Mouse (Mus musculus) splenic B cell, adult 2 months (primary cell): ENCODE data around the gene Tcea2.

ENCODE experiments used
- DNase-seq: peaks from one replicate; pipeline ENCODE4 v3.0.0-alpha.2; 2011; ENCODE audit warnings: low read depth, low spot score
- H3K27me3 ChIP-seq: 2 replicates; pipeline ENCODE4 v1.6.1; 2012; ENCODE audit warnings: mild to moderate bottlenecking, low read length, moderate library complexity, mixed read lengths; ENCODE audit not compliant: control insufficient read depth, poor library complexity, insufficient read depth, severe bottlenecking
- H3K36me3 ChIP-seq: 2 replicates; pipeline ENCODE4 v1.6.1; 2012; ENCODE audit warnings: mild to moderate bottlenecking, low read length, moderate library complexity, mixed read lengths; ENCODE audit not compliant: control insufficient read depth, poor library complexity, insufficient read depth, severe bottlenecking

Tcea2 gene

DNA sequence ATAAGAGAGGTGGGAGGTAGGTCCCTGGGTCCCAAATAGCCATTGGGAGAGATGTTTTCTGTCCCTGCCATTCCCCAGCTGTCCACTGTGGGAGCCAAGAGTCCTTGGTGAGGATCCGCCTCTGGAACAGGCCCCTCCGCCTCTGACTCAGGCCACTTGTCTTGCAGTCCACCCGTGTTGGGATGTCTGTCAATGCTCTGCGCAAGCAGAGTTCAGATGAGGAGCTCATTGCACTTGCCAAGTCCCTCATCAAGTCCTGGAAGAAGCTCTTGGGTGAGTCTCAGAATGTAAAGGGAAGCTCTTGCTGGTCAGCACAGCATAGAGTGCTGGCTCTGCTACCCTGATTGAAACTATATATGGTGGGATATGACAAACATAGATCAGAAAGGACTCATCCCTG, 3.3 kb downstream of the Tcea2 start:
- no peaks in the 10 kb centered on the region for H3K27me3 ChIP-seq
- no peaks in the 10 kb centered on the region; the same call in 1 of the 2 replicates for H3K36me3 ChIP-seq
- no peak for DNase-seq

DNA sequence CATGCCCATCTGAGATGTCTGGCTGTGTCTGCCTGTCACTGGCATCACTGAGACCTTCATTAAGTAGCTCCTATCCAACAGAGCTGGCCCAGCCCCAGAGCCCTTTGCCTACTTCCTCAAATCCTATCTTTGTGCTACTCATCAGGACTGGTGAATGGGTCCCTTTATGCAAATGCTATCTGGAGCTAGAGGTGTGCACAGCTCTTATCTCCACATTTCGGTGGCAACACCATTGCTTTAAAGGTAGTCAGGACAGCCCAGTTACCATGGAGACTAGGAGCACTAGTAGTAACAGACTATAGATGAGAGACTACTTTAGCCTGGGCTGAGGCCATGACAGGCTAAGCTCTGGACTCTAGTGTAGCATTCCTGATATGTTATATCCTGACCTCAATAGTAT, 4.6 kb downstream of the Tcea2 start:
- H3K36me3 ChIP-seq, result no peaks in the 10 kb centered on the region; the same call in 1 of the 2 replicates
- no peaks in the 10 kb centered on the region for H3K27me3 ChIP-seq
- DNase-seq, result peak; percentile 23

DNA sequence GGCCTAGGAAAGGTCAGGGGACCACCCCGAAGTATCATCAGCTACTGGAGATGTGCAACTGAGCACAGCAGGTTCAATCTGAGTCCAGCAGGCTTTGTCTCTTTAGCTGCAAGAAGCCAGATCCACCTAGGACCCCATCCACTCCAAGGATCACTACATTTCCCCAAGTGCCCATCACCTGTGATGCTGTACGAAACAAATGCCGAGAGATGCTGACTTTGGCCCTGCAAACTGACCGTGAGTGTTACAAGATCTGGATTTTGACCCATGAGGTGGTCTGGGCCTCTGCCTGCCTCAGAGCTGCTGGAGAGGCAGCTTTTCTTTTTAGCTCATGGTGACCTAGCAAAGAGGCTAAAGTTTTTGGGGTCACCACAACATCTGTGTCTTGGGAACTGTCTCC, 5.6 kb downstream of the Tcea2 start:
- H3K27me3 ChIP-seq, result no peaks in the 10 kb centered on the region
- no peak for DNase-seq
- no peaks in the 10 kb centered on the region; the same call in 1 of the 2 replicates for H3K36me3 ChIP-seq

DNA sequence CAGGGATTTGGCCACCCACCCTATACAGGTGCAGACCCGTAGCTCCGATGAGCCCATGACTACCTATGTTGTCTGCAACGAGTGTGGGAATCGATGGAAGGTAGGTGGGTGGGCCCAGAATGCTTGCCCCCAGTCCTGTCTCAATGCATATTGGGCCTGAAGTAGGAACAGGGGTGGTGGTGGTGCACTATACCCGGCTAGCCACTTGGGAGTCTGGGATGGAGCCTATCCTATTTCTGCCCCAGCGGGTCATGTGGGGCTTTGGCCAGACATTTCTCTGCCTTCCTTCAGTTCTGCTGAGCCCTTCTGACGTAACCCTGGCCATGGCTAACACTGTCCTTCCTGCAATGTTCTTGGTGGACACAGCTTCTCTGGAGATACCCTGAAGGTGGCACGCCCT, 7.5 kb downstream of the Tcea2 start:
- DNase-seq, result no peak

DNA sequence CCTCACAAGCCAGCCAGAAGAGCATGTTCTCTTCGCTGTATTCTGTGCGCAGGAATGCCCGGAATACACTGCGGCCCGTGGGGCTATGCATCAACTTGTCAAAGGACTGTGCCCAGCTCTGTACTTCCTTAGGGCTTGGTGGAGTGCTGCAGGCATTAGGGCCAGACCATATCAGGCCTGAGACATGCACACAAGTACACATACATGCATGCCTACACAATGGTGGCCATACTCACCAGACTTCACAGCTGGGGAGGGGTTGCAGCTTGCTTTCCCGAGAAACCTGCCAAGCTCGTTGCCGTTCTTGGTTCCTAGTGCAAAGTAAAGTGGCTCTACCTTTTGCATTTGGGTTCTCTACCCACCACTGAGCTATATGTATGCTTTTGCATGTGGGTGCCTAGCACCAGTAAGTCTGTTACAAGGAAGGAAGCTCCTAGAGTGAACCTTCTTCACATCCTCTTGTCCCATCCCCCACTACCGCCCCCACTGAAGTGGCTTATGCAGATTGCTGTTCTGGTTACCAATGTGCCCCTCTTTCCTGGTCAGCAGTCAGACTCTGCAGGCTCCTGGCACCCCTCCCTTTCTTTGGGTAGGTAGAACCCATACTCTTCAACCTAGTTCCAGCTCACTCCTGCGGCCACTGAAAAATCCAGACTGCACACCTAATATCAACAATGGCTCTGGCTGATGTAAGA, 9.5 kb downstream of the Tcea2 start:
- no peak for DNase-seq
- Histone ChIP-seq H3K27me3 (no peaks in the 10 kb centered on the region), H3K36me3 (no peaks in the 10 kb centered on the region; the same call in 1 of the 2 replicates)

More for the DNA sequence above, 7.5 kb downstream of the Tcea2 start:
- H3K27me3 ChIP-seq, result no peaks in the 10 kb centered on the region
- H3K36me3 ChIP-seq, result no peaks in the 10 kb centered on the region; the same call in 1 of the 2 replicates

DNA sequence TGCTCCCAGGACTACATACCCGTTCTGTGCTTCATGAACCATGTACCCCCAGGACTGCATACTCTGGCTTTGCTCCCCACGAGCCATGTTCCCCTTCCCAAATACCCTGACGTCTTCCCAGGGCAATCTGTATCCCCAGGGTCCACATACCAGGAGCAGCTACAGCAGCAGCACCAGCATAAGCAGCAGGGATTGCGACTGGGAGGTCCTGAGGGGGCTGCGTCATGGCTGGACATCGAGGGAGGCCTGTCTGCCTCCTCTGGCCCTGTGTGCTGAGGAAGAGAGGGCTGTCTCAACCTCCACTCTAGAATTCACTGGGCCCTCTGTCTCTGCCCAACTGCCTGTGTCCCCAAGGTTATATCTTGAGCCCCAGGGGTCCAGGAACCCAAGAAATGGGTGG, 11.0 kb downstream of the Tcea2 start:
- Histone ChIP-seq H3K36me3 (no peaks in the 10 kb centered on the region; the same call in 1 of the 2 replicates), H3K27me3 (no peaks in the 10 kb centered on the region)
- DNase-seq, result no peak

DNA sequence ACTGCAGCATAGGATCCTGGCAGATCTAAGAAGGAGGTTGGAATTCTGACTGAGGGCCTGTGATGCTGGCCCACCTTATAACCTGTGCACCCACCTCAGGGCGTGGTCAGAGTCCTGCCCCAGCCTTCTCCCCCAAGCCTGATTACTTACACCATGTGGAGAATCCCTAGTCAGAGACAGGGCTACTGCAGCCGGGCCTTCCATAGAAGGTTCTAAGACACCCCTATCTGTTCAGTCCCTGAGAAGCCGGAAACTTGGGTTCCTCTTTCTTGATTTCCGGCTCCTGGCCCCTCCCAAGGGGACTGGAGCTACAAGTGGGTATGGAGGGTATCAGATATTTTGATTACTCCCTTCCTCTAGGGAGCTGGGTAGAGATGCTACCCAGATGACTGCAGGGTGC, 11.5 kb downstream of the Tcea2 start:
- H3K36me3 ChIP-seq, result no peaks in the 10 kb centered on the region; the same call in 1 of the 2 replicates
- H3K27me3 ChIP-seq, result no peaks in the 10 kb centered on the region
- DNase-seq, result peak; percentile 64

DNA sequence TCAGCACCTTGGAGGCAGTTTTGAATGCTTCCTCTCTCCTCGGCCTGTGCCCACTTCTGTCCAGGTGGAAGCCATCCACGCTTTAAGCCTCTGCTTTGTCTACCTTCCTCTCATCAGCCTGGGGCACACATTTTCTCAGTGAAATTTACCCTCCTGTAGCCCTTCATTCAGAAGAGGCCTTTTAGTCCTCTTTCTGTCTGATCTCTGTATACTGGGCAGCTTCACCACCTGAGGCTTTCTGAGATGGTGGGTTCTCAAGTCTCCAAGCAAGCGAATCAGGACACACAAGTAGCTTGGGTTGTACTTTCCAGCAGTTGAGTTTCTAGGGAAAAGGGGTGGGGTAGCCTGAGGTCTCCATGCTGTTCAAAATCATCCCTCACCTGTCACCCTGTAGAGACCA, 12.2 kb downstream of the Tcea2 start:
- no peaks in the 10 kb centered on the region for H3K27me3 ChIP-seq
- no peak for DNase-seq
- no peaks in the 10 kb centered on the region for H3K36me3 ChIP-seq

DNA sequence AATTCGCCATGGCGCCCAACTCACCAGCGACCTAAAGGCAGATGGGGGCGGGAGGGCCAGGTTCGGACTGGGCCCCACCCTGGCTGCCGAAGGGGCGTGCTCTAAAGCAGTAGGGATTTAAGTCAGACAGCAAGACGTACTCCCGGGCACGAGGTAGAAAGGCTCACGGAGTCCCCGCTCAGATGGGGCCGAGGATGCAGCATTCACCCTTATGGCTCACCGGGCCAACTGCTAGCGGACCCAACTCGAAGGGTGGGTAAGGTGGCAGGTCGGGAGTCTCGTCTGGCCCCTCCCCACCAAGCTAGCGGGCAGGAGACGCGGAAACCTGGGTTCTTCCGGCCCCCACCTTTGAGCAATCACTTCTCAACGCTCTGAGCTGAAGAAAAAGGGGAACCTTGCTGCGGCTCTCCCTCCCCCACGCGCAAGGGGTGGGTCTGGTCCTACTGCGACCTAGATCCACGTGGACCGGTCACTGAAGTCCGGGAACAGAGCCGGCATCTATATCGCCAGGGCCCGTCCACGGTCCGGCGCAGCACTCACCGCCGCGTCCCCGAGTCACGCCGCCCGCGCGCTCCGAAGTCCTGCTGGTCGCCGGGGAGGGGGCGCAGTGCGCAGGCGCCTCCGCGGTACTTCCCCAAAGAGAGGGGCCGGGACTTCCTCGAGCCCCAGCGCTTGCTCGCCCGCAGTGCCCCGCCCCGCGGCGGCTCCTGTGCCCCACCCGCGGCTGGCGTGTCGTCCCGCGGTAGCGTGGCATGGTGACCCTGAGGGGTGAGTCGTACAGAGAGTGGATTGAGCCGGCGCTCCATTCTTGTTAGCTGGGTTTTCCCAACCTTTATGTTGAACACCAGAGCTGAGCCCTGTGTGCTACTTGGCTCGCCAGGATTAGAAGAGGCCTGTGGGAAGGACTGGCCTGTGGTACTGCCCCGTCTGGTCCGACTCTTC, 13.5 kb downstream of the Tcea2 start, which contains the start of gene Rgs19:
Gene Rgs19 (minus strand): TSS at position 639 of the 942 bp plus-strand sequence.
- Histone ChIP-seq H3K27me3 (no peaks in the 10 kb centered on the region), H3K36me3 (no peaks in the 10 kb centered on the region)
- peak; percentile 92 for DNase-seq

DNA sequence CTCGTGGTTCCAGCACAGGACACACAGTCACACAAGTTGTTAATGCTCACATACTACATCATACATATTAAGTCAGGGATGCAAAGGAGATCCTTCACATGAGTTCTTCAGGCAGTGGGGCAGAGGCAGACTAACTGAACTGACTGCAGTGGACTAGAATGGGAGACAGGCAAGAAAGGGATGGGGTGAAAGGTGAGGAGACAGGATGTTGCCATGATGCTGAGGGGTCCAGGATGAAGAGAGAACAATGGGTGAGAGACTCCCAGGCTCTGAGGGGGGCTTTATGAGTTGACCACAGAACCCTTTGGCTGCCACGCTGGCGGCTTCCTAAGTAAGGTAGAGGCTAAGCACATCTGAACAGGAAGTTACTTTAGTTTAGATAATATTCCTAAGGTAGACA, 14.5 kb downstream of the Tcea2 start:
- no peaks in the 10 kb centered on the region for H3K27me3 ChIP-seq
- no peaks in the 10 kb centered on the region for H3K36me3 ChIP-seq
- no peak for DNase-seq

DNA sequence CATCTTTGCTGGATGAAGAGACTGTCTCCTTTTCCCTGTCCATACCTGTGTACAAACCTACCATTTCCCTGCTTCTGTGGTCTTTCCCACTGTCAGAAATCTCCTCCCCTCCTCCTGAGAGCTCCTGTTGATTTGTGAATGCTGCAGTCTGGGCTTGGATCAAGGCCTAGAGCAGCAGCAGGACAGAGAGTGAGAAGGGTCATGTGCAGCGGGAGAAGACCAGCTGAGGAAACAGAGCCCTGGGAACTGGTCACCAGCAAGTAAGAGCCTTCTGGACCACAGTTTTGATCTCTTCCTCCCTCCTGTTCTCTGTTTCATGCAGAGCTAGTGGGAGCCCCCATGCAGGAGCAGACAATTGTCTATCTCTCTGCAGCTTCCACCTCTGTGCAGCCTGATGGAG, 15.7 kb downstream of the Tcea2 start:
- Histone ChIP-seq H3K27me3 (no peaks in the 10 kb centered on the region), H3K36me3 (no peaks in the 10 kb centered on the region)
- DNase-seq, result no peak

DNA sequence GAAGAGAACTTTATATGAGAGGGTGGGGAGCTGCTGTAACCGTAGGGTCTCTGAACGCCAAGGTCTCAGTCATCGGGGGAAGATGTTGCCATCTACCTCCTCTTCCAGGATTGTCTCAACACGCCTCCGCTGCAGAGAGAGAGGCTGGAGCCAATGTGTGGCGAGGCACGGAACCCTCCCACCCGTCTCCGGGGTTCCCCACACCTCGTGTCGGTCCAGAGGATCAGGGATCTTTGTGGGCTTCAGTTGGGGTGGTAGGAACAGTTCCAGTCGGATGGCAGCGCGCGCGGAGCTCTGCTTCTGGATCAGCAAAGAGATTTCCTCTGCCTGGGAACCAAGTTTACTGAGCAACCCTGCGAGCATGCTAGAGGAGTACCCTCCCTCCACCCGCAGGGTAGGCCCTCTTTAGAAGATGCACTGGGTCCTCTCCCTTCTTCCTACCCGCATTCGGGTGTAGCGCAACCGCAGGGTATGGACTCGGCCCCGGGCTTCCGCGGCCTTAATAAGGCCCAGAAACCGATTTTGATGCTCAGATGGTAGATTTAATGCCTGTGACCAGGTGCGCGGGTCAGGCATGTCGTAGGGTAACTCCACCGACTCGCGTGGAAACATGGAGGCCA, 16.8 kb downstream of the Tcea2 start:
- no peak for DNase-seq
- H3K27me3 ChIP-seq, result no peaks in the 10 kb centered on the region
- no peaks in the 10 kb centered on the region for H3K36me3 ChIP-seq

DNA sequence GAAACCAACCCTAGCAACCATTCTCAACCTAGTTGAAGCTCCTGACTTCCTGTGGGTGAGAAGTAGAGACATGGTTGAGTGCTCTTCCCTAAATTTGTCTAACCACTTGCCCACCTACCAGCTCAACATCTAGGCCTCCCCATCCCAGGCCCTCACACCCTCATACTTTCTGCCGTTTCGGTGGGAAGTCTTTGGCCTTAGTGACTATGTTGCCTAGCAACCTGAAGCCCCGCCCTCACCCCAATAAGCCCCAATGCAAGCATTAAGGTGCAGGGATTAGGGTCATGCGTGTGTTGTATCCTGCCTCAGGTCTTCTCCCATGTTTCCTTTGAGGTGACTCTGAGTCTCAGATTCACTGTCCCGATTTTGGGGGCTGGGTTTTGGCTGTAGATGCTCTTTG, 18.1 kb downstream of the Tcea2 start, which contains the start of gene Lkaaear1:
Gene Lkaaear1 (minus strand): TSS at position 202 of the 400 bp plus-strand sequence.
- peak; percentile 53 for DNase-seq
- Histone ChIP-seq H3K36me3 (no peaks in the 10 kb centered on the region), H3K27me3 (no peaks in the 10 kb centered on the region)

DNA sequence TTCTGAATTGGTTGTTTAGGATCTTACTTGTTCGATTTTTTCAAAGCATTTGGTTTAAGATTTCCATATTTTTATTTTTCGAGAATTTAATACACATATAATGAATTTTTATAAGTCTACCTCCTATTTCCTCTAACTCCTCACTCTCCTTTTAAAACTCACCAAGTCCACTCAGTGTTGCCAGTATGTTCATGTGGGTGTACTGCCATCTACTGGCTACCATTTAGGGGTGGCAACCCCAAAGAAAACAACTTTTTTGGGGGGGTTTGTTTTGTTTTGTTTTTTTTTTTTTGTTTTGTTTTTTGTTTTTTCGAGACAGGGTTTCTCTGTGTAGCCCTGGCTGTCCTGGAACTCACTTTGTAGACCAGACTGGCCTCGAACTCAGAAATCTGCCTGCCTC, 26.6 kb downstream of the Tcea2 start:
- H3K27me3 ChIP-seq, result no peaks in the 10 kb centered on the region
- peak; percentile 83 for DNase-seq
- H3K36me3 ChIP-seq, result no peaks in the 10 kb centered on the region

DNA sequence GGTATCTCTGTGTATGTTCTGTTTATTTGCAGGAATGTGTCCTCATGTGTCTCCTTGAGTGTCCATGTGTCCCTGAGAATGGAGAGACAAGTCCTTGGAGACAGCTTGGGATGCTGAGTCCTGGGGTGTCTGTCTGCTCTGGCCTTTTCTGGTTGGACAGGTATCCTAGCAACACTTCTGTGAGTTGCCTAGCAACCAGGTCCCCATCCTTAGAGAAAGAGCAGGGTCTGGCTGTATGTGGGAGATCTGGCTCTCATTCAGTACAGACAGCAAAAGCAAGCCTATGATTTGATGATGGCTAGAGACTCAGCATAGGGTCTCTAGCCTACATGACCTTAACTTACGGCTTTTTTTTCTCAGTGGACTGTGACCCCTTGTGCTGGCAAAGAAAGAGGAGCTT, 33.6 kb downstream of the Tcea2 start:
- no peaks in the 10 kb centered on the region for H3K36me3 ChIP-seq
- DNase-seq, result no peak
- no peaks in the 10 kb centered on the region for H3K27me3 ChIP-seq
